Mouse (Mus musculus): ENCODE results near the gene Prrt4. TPM values are rescaled to one million over a fixed set of nuclear protein-coding genes. Genes with fewer than 3 reads are reported as not detected.

The Prrt4 gene
- polyA plus RNA-seq, 1 experiment: not detected

- no peak for TF ChIP-seq CTCF (IDR thresholded peaks at IDR 0.05; ENCODE audit: control insufficient read depth, insufficient read depth, low read length)
- no peak for TF ChIP-seq POLR2A (IDR thresholded peaks at IDR 0.05; ENCODE audit: borderline replicate concordance, control insufficient read depth, low read depth, low read length)
- H3K4me1 ChIP-seq (ENCODE audit: control insufficient read depth, insufficient read depth, low read length): no peaks in the 10 kb centered on the region
- H3K27ac ChIP-seq (ENCODE audit: control insufficient read depth, insufficient read depth, low read depth, low read length, poor library complexity): no peak overlapping the region
- H3K4me3 ChIP-seq (replicated peaks; ENCODE audit: control insufficient read depth, low read depth, low read length): no peak overlapping the region
- 88% methylated on average over 7 of the region's 7 CpGs for WGBS
These were observed 52.4 kb downstream of the Prrt4 start for GRCm38 (mm10) chr6:29126878-29127426.

DNA sequence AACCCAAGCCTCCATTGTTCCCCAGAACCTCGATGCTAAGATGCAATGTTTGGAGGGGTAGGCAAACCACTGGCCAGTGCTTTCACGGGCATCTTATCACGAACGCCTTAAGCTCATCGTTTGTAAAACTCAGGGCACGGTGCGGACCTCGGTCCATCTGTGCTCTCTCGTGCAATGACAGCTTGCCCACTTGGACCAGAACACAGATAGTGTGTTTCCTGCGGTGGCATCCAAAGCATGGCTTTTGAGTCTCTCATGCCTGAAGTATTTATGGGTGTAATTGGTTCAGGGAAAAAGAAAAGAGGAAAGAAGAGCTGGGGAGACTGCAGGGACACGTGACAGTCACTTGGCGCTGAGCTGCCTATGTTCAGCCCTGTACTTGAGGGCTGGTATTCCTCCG lies 59.4 kb downstream of the Prrt4 start:
- Histone ChIP-seq H3K4me3 (replicated peaks; ENCODE audit: control insufficient read depth, low read depth, low read length) (no peak overlapping the region), H3K4me1 (ENCODE audit: control insufficient read depth, insufficient read depth, low read length) (no peaks in the 10 kb centered on the region), H3K27ac (ENCODE audit: control insufficient read depth, insufficient read depth, low read depth, low read length, poor library complexity) (no peak overlapping the region)
- WGBS: 87% methylated on average over 13 of the region's 13 CpGs
- no peak for TF ChIP-seq CTCF (IDR thresholded peaks at IDR 0.05; ENCODE audit: control insufficient read depth, insufficient read depth, low read length)
- no peak for TF ChIP-seq POLR2A (IDR thresholded peaks at IDR 0.05; ENCODE audit: borderline replicate concordance, control insufficient read depth, low read depth, low read length)

Other genes starting within 250 kb of the Prrt4 start
- not detected in 2 replicates for gene Lep, start 119.4 kb downstream of the Prrt4 start, polyA plus RNA-seq (2011; ENCODE audit: insufficient read depth, insufficient read length, low replicate concordance, missing spikeins)
- 12.3 and 21.5 TPM in 2 replicates for gene Rbm28, start 14.6 kb downstream of the Prrt4 start, polyA plus RNA-seq (2011; ENCODE audit: insufficient read depth, insufficient read length, low replicate concordance, missing spikeins)
- 8.6 and 29.9 TPM in 2 replicates for gene Impdh1, start 36.8 kb upstream of the Prrt4 start, polyA plus RNA-seq (2011; ENCODE audit: insufficient read depth, insufficient read length, low replicate concordance, missing spikeins)
- gene Hilpda, start 92.9 kb upstream of the Prrt4 start, polyA plus RNA-seq (2011; ENCODE audit: insufficient read depth, insufficient read length, low replicate concordance, missing spikeins): 2.7 and 12.5 TPM in 2 replicates
- not detected in 2 replicates for gene Fam71f2, start 100.0 kb upstream of the Prrt4 start, polyA plus RNA-seq (2011; ENCODE audit: insufficient read depth, insufficient read length, low replicate concordance, missing spikeins)
- gene Fam71f1, start 139.6 kb upstream of the Prrt4 start, polyA plus RNA-seq (2011; ENCODE audit: insufficient read depth, insufficient read length, low replicate concordance, missing spikeins): not detected in 2 replicates
- gene Calu, start 168.5 kb upstream of the Prrt4 start, polyA plus RNA-seq (2011; ENCODE audit: insufficient read depth, insufficient read length, low replicate concordance, missing spikeins): 18.1 and 57.8 TPM in 2 replicates
- gene Opn1sw, start 208.9 kb upstream of the Prrt4 start, polyA plus RNA-seq (2011; ENCODE audit: insufficient read depth, insufficient read length, low replicate concordance, missing spikeins): not detected in 2 replicates
- gene Ccdc136, start 216.7 kb upstream of the Prrt4 start, polyA plus RNA-seq (2011; ENCODE audit: insufficient read depth, insufficient read length, low replicate concordance, missing spikeins): 4.1 TPM in 1 of 2 replicates, not detected in the other

Data from bone marrow, adult 2 months (tissue).